Mouse (Mus musculus) MEL (cell line): Measurements from ENCODE around the gene Rtn4rl1.

Experiments used
- GABPA ChIP-seq: IDR thresholded peaks from 2 replicates; pipeline ENCODE4 v1.6.1; 2012; ENCODE audit warnings: low read depth, mild to moderate bottlenecking, inconsistent platforms, low read length, improper control_type of control experiment, moderate library complexity
- GATA1 ChIP-seq: IDR thresholded peaks from 2 replicates; pipeline ENCODE4 v1.6.1; 2011; ENCODE audit warnings: low read depth, low read length, improper control_type of control experiment
- MAX ChIP-seq: IDR thresholded peaks from 2 replicates; pipeline ENCODE4 v1.6.1; 2011; ENCODE audit warnings: low read length, improper control_type of control experiment
- POLR2A ChIP-seq, 2 experiments: IDR thresholded peaks; 2 replicates each; pipeline ENCODE4 v1.6.1; 2011 to 2012; ENCODE audit warnings: low read length in 2 of 2, mild to moderate bottlenecking in 2 of 2, control low read depth in 1 of 2, improper control_type of control experiment in 1 of 2, low read depth in 1 of 2, moderate library complexity in 1 of 2; ENCODE audit not compliant: control insufficient read depth in 1 of 2, insufficient read depth in 1 of 2, poor library complexity in 1 of 2
- POLR2AphosphoS2 ChIP-seq: IDR thresholded peaks from 2 replicates; pipeline ENCODE4 v1.6.1; 2011; ENCODE audit warnings: low read length, improper control_type of control experiment

DNA sequence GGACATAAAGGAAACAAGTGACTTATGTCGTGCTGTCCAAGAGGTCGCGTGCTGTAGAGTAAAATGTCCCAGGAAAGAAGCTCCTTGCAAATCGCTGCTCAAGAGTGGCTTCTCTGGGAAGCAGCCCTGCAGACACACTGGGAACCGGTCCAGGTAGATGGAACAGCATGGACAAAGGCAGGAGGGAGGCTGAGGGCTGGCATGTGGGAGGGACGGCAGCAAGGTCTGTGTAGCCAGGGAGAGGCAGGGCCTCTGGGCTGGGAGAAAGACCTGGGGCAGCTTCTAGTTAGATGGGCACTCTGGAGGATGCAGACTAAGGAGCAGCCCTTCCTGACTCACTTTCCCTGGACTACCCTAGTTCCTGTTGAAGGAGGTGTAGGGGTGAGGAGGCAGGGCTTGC lies 65.8 kb downstream of the Rtn4rl1 start:
- TF ChIP-seq MAX (no peak), POLR2AphosphoS2 (no peak), GABPA (no peak), POLR2A (IDR thresholded peaks at IDR 0.05; ENCODE audit: control insufficient read depth in 1 of 2, insufficient read depth in 1 of 2, low read depth in 1 of 2, low read length in 2 of 2, poor library complexity in 1 of 2) (no peak), GATA1 (no peak)
